Mouse (Mus musculus): ENCODE data around the gene Rnf220.
"Not testable (repeated sequence)": the region's sequence is repeated elsewhere in the genome, so short reads cannot be mapped to it uniquely, and the experiment has no call there.

The Rnf220 gene

GRCm38 (mm10) chr4:117276281-117276711 lies 220.6 kb downstream of the Rnf220 start:
- in situ Hi-C loops (cut with MboI, MseI): no loop called here

DNA sequence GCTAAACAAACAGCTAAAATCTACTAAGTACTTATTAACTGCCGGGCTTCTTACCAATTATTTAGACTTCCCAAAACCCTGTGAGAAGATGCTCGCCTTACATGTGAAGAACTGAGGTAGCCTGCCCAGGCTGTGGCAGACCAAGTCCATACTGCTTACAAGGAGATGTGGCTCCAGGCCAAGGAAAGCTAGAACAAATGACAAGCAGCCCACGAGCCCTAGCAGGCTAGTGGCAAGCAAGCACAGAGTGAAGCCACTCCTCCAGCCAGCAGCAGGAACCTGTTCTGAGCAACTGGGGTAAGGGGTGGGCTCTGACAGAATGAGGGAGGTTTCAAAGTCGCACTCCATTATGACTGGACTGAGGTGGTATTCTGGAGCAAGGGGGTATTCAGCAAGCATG lies 222.1 kb downstream of the Rnf220 start:
- in situ Hi-C loops (cut with MboI, MseI): loop anchor here in 1 of 2 experiments (5.0 kb wide), 1 partner anchor 68 kb away; no protein-coding TSS in a partner anchor

GRCm38 (mm10) chr4:117272459-117272858 lies 224.4 kb downstream of the Rnf220 start:
- in situ Hi-C loops (cut with MboI, MseI): loop anchor here in 1 of 2 experiments (5.0 kb wide), 1 partner anchor 70 kb away; no protein-coding TSS in a partner anchor

GRCm38 (mm10) chr4:117270278-117270677 lies 226.6 kb downstream of the Rnf220 start:
- in situ Hi-C loops (cut with MboI, MseI): loop anchor here in 1 of 2 experiments (5.0 kb wide), 1 partner anchor 72 kb away; no protein-coding TSS in a partner anchor

GRCm38 (mm10) chr4:117267831-117268437 lies 228.9 kb downstream of the Rnf220 start:
- in situ Hi-C loops (cut with MboI, MseI): no loop called here

DNA sequence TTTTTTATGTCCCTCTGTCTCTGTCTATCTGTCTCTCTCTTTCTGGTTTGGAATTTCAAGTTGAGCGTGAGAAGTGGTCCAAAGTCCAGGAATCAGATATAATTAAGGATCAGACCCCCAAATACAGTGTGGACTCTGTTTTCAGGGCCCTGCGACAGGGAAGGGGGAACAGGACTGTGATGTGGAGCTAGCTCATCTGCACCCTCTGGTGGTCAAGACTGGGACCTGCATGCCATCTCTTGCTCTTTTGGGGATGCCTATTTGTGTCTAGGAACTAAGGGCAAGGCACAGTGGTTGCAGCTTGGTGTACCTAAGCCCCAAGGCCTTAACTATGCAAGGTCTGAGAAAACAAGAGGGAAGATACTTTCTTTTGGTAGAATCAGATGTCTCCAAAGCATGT lies 229.6 kb downstream of the Rnf220 start:
- in situ Hi-C loops (cut with MboI, MseI): no loop called here

DNA sequence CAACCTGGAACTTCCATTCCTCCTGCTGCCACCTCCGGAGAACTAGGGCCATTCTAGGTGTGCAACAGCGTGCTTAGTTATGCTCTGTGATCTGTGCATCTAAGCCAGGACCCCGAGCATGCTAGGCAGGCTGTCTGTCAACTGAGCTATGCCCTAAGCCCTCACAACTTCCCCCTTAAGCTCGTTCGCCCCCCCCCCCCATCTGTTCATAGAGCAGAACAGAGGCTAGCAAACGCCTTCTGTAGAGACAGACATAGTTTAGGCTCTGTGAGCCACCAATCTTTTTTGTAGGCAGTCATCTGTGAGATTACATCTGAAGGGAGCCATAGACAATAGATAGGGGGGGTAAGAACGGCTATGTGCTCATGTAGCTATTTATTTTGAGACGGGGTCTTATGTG lies 233.9 kb downstream of the Rnf220 start:
- in situ Hi-C loops (cut with MboI, MseI): no loop called here

DNA sequence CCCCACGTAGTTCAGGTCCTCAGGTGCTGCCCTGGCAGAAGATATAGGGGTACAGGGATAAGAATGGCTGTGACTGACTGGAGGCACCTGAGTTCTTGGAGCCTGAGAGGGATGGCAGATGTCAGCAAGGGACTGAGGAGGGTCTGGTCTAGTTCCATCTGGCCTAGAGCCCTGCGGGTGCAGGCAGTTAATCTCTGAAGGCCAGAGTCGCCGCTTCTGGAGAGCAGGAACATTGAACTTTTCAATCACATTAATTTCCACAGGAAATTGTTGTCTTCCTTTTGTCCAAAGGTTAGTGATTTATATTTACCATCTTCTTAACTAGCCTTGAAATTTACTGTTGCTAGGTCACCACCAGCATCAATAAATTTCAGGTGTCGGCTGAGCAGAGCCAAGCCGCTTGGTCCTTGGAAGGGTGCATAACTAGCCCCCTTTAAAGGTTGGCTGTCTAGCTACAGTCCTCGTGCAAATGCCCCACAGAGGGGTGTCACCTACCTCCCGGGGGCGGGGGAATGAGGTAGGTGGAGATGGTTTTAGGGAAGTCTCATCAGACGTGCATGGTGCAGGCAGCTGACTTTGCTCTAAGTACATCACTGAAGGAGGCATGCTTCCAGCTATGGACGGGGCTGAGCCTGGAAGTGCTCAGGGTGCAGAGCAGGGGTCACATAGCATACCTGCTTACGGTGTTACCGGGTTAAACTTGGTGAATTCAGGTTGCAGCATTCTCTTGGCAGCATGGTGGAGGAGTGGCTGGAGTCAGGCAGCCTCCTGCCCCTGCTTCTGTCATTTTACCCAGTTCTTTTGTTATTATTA lies 234.5 kb downstream of the Rnf220 start:
- in situ Hi-C loops (cut with MboI, MseI): no loop called here

- in situ Hi-C loops (cut with MboI, MseI): no loop called here
Observed at GRCm38 (mm10) chr4:117261222-117261621, 235.6 kb downstream of the Rnf220 start.

DNA sequence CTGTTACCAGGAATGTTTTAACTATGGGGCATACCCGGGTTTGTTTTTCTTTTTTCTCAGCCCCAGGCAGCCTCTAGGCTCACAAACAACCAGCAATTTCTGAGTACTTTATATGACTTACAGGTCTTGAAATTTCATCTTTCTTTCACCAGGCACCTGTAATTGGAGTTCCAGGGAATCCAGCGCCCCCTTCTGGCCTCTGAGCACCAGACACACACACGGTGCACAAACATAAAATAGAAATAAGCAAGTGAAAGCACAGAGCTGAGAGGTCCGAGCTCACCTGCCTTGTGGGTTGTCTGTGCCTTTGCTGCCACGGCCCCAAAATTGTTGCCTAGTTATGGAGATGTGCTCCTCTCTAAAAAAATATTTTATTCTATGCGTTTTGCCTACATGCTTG lies 236.9 kb downstream of the Rnf220 start:
- in situ Hi-C loops (cut with MboI, MseI): not testable (repeated sequence)

- in situ Hi-C loops (cut with MboI, MseI): no loop called here
Observed at GRCm38 (mm10) chr4:117254672-117255071, 242.2 kb downstream of the Rnf220 start.

DNA sequence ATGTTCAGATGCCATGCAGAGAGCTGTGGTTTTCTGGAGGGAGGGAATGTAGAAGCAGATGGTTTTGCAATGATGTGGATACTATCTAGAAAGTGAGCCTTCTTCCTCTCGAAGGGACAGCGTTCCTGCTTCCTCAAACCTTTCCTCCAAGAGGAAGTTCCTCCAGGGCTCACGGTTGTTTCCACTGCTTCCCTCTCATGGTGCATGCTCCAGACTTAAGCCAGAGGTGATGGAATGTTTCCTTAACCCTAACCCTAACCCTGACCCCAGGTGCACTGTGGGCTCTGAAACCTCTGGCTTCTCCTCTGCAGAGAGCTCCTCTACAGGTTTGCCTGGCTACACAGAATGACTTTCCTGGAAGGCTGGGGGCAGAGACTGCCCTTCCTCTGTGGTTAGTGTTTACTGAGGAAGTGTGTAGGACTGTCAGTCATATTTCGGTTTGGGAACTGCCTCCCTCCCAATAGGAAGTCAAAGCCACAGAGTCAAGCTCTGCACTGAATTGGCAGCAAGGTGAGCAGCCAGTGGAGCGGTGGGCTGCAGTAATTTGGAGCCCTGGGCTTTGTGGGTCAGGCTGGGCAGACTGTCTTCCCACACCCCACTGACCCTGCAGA lies 242.7 kb downstream of the Rnf220 start:
- in situ Hi-C loops (cut with MboI, MseI): no loop called here

- in situ Hi-C loops (cut with MboI, MseI): no loop called here
Observed at GRCm38 (mm10) chr4:117253218-117254016, 243.4 kb downstream of the Rnf220 start.

DNA sequence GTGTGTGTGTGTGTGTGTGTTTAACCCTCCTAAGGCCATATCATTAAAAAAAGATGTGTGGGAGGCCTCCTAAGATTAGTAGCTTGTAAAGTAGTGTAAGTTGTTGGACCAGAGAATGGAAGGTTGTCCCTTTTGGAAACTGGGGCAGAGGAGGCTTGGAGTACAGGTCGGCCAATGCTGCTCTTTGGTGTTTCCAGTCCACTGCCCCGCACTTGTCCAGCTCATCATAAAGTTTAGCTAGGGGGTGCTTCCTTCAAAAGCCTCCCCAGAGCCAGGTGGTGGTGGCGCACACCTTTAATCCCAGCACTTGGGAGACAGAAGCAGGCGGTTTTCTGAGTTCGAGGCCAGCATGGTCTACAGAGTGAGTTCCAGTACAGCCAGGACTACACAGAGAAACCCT lies 244.1 kb downstream of the Rnf220 start:
- in situ Hi-C loops (cut with MboI, MseI): no loop called here

DNA sequence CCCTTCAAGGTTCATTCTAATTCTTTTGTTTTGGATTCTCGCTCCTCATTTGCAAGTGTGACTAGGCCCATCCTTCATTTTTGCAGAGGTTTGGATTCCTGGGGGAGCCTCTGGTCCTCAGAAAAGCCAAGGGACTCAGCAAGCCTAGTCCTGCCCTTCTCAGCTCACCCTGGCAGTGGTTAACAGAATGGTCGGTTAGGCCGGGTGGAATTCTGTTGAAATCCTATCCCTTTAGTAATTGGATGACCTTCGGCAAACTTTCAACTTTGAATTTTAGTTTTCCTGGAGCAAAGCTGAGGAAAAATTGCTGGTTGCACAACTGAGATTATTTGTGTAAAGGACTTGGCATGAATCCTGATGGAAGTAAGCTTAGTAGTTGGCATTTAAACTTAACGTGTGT lies 244.5 kb downstream of the Rnf220 start:
- in situ Hi-C loops (cut with MboI, MseI): no loop called here

DNA sequence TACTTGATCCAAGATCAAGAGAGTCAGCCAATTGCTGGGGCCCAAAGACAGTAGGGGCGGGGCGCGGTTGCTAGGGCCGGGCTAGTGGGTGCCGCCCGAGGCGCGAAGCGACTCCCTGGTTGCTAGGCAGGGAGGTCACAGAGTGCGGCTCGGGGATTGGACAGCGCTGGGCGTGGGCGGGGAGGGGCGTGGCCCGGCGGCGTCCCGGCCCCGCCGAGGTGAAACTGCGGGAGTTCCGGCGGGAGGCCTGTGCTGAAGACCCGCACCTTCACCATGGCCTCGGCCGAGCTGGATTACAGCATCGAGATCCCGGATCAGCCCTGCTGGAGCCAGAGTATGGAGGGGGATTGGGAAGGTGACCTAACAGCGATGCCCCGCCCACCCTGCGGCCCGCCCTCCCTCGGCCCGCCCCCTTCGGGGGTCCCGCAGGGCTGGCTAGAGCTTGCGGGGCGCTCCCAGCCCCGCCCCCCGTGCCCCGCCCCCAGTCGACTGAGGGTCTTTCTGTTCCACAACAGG lies 245.0 kb downstream of the Rnf220 start, which contains the start of the genes Tmem53 and Armh1:
Gene Tmem53, plus strand, starts transcription at position 151 of the 516 bp plus-strand sequence.
Gene Armh1, minus strand, starts transcription at position 325 of the 516 bp plus-strand sequence.
- in situ Hi-C loops (cut with MboI, MseI): no loop called here

- in situ Hi-C loops (cut with MboI, MseI): no loop called here
Observed at GRCm38 (mm10) chr4:117250982-117251381, 245.9 kb downstream of the Rnf220 start.

DNA sequence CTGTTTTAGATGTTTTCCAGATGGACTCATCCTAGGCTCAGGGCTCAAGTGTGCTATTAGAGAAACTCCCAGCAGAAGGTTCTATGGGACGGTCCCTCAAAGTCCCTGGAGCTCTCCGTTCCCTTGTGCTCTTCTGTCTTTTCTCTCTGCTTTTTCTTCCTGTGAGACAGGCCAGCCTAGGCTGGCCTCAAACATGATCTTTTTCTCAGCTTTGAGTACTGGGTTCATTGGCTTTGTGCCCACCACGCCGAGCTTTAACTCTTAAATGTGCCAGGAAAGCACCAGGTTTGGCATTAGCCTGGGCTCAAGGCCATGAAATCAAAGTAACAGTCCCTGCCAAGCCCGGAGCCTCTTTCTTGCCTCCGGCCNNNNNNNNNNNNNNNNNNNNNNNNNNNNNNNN lies 256.0 kb downstream of the Rnf220 start:
- in situ Hi-C loops (cut with MboI, MseI): no loop called here

DNA sequence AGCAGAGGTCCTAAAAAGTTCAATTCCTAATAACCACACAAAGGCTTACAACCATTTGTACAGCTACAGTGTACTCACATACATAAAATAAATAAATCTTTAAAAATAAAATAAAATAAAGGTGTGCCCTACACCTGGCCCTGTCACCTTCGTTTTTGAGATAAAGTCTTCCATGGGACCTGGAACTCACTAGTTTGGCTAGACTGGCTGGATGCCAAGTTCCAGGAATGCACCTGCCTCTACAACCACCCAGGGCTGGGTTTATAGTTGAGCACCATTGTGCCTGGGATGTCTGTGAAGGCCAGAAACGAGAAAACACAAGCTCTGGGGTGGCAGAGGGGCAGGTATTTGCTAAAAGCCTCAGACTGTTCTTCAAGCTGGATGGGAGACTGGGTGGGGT lies 257.7 kb downstream of the Rnf220 start:
- in situ Hi-C loops (cut with MboI, MseI): no loop called here

DNA sequence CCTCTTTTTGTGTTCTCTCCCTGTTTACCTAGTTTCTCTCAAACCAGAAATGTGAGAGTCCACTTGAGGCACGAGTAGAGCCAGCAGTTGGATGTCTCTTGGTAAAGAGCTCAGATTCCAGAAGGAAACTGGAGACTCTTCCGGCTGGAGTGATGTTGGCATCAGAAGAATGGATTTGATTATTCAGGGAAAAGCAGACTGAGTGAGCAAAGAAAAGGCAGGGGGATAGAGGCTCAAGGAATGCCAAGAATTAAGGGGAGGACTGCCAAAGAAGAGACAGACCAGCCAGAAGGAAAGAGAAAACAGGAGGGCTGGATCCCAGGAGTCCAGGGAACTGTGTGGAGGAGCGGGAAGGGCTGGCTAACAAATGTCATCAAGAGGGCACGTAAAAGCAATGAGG lies 261.0 kb downstream of the Rnf220 start:
- in situ Hi-C loops (cut with MboI, MseI): no loop called here

DNA sequence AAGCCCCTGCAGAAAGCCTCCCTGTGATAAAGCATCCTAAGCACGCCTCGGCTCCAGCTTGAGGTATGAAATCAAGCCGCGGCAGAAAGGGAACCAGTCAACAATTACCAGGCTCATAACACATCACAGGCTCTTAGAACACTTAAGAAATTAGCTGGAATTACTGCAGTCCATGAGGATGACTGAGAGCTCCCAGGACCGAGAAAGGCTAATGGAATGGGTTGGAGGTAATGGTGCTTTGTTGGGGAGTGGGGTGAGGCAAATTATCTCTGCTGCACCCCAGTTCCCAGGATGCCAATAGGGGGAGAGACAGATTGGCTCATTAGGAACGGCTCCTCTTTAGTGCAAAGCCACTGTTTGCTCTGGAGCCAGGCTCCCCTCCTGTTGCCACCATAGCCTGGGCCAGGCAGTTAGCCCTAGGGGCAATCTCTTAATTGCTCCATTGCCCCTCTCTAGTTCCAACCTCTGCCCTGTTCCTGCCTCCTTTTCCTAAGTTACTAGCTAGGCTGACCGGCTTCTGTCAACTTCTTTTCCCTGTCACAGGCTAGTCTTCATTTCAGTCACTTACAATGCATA lies 262.6 kb downstream of the Rnf220 start:
- in situ Hi-C loops (cut with MboI, MseI): no loop called here
